Mouse (Mus musculus) testis, adult 2 months (tissue): ENCODE data around the gene Prrt4. TPM values are rescaled to one million over a fixed set of nuclear protein-coding genes. Genes with fewer than 3 reads are reported as not detected.

Experiments
- H3K27ac ChIP-seq: fragments of 200-500 bp; 2 replicates; pipeline ENCODE4 v1.5.1; 2012; ENCODE audit warnings: low read depth, low read length; ENCODE audit not compliant: control insufficient read depth, insufficient read depth
- H3K27me3 ChIP-seq: fragments of 200-500 bp; 2 replicates; pipeline ENCODE4 v1.6.1; 2012; ENCODE audit warnings: mild to moderate bottlenecking, low read length, moderate library complexity; ENCODE audit not compliant: control insufficient read depth, insufficient read depth
- H3K36me3 ChIP-seq: fragments of 200-500 bp; 2 replicates; pipeline ENCODE4 v1.6.1; 2012; ENCODE audit warnings: mild to moderate bottlenecking, low read length; ENCODE audit not compliant: control insufficient read depth, insufficient read depth
- H3K4me1 ChIP-seq: fragments of 200-500 bp; 2 replicates; pipeline ENCODE4 v1.6.1; 2012; ENCODE audit warnings: low read length; ENCODE audit not compliant: control insufficient read depth, insufficient read depth
- H3K4me3 ChIP-seq: fragments of 200-500 bp; 2 replicates; pipeline ENCODE4 v1.5.1; 2012; ENCODE audit warnings: low read depth, mild to moderate bottlenecking, low read length, moderate library complexity, mixed read lengths; ENCODE audit not compliant: control insufficient read depth
- CTCF ChIP-seq: fragments of 200-500 bp; IDR thresholded peaks from 2 replicates; pipeline ENCODE4 v1.5.1; 2012; ENCODE audit warnings: low read depth, mild to moderate bottlenecking, inconsistent platforms, low read length, moderate library complexity; ENCODE audit not compliant: control insufficient read depth, insufficient read depth, insufficient replicate concordance
- POLR2A ChIP-seq: fragments of 200-500 bp; IDR thresholded peaks from 2 replicates; pipeline ENCODE4 v1.6.1; 2012; ENCODE audit warnings: low read depth, mild to moderate bottlenecking, inconsistent platforms, low read length, moderate library complexity; ENCODE audit not compliant: control insufficient read depth
- polyA plus RNA-seq: library from polyadenylated mRNA; depleted of rRNA; stranded (reverse); fragments of >200 nt; gene quantifications from 2 replicates; pipeline ENCODE4 v1.2.3, GENCODE M21; 2012

The Prrt4 gene
- polyA plus RNA-seq, 1 experiment = 0.57 TPM

GRCm38 (mm10) chr6:29195846-29196698, 16.7 kb upstream of the Prrt4 start:
- Histone ChIP-seq H3K36me3 (no peaks in the 10 kb centered on the region), H3K4me1 (peaks cover 15% of the 10 kb centered on the region), H3K27me3 (no peaks in the 10 kb centered on the region), H3K27ac (no peak overlapping the region), H3K4me3 (no peak overlapping the region)
- TF ChIP-seq POLR2A (no peak), CTCF (no peak)

- Histone ChIP-seq H3K4me3 (no peak overlapping the region), H3K27me3 (no peaks in the 10 kb centered on the region), H3K4me1 (peaks cover 13% of the 10 kb centered on the region), H3K36me3 (no peaks in the 10 kb centered on the region), H3K27ac (no peak overlapping the region)
- TF ChIP-seq CTCF (no peak), POLR2A (no peak)
Measured at GRCm38 (mm10) chr6:29195146-29195545, 15.8 kb upstream of the Prrt4 start.

GRCm38 (mm10) chr6:29193961-29194750, 14.8 kb upstream of the Prrt4 start:
- peaks cover 11% of the 10 kb centered on the region for H3K4me1 ChIP-seq
- H3K27me3 ChIP-seq = no peaks in the 10 kb centered on the region
- no peaks in the 10 kb centered on the region for H3K36me3 ChIP-seq
- H3K4me3 ChIP-seq = no peak overlapping the region
- no peak for TF ChIP-seq POLR2A
- TF ChIP-seq CTCF = no peak
- H3K27ac ChIP-seq = no peak overlapping the region

GRCm38 (mm10) chr6:29187936-29188335, 8.6 kb upstream of the Prrt4 start:
- Histone ChIP-seq H3K4me3 (no peak overlapping the region), H3K36me3 (no peaks in the 10 kb centered on the region), H3K27ac (no peak overlapping the region), H3K27me3 (no peaks in the 10 kb centered on the region), H3K4me1 (no peaks in the 10 kb centered on the region)
- TF ChIP-seq CTCF = no peak
- TF ChIP-seq POLR2A = no peak

GRCm38 (mm10) chr6:29179843-29180242, 459 bp upstream of the Prrt4 start:
- TF ChIP-seq CTCF (no peak), POLR2A (no peak)
- H3K4me3 ChIP-seq = no peak overlapping the region
- H3K27ac ChIP-seq = no peak overlapping the region
- H3K36me3 ChIP-seq = no peaks in the 10 kb centered on the region
- H3K27me3 ChIP-seq = no peaks in the 10 kb centered on the region
- H3K4me1 ChIP-seq = peaks cover 10% of the 10 kb centered on the region

- Histone ChIP-seq H3K27me3 (no peaks in the 10 kb centered on the region), H3K27ac (no peak overlapping the region), H3K4me3 (no peak overlapping the region), H3K36me3 (no peaks in the 10 kb centered on the region), H3K4me1 (peaks cover 10% of the 10 kb centered on the region)
- TF ChIP-seq CTCF (no peak), POLR2A (no peak)
Measured at GRCm38 (mm10) chr6:29177901-29178879, 1.2 kb downstream of the Prrt4 start.

GRCm38 (mm10) chr6:29175113-29175512, 4.3 kb downstream of the Prrt4 start:
- Histone ChIP-seq H3K36me3 (no peaks in the 10 kb centered on the region), H3K4me3 (no peak overlapping the region), H3K27ac (no peak overlapping the region), H3K27me3 (no peaks in the 10 kb centered on the region), H3K4me1 (peaks cover 16% of the 10 kb centered on the region)
- TF ChIP-seq POLR2A = no peak
- TF ChIP-seq CTCF = no peak
